Comparison of ENCODE assay signal across 8 mouse cellular contexts in genomic region chr4:95684522-95685080, GRCm38 (mm10).
DNase-seq lines count a peak whose midpoint lies in the region; ATAC-seq and TF ChIP-seq lines count a peak whose summit lies in the region.

No protein-coding gene starts in this region.

- H3K4me3 ChIP-seq in E14TG2a.4 (replicated peaks; ENCODE audit: low read length), result peak overlapping the region; percentile 23; the same call in 1 of the 2 replicates
- no peak overlapping the region for H3K4me3 ChIP-seq in hindbrain, embryonic 14.5 days (replicated peaks; ENCODE audit: low read length)
- no peak overlapping the region for H3K4me3 ChIP-seq in lung, postnatal 0 days (ENCODE audit: low read depth, low read length)

- no peaks in the 10 kb centered on the region for H3K36me3 ChIP-seq in E14TG2a.4 (ENCODE audit: insufficient read depth, low read length)
- no peaks in the 10 kb centered on the region for H3K36me3 ChIP-seq in hindbrain, embryonic 14.5 days (replicated peaks; ENCODE audit: control insufficient read depth, insufficient read depth)
- H3K36me3 ChIP-seq in lung, postnatal 0 days (ENCODE audit: insufficient read depth, low read length), result no peaks in the 10 kb centered on the region

- ATAC-seq in hindbrain, embryonic 14.5 days (ENCODE audit: low FRiP score), result peak; percentile 89
- no peak for ATAC-seq in CD4-positive, CD25-positive, alpha-beta regulatory T cell, adult 4 months
- no peak for ATAC-seq in lung, postnatal 0 days

- TF ChIP-seq EP300 in lung, postnatal 0 days (IDR thresholded peaks at IDR 0.05), result no peak

- H3K27ac ChIP-seq in hindbrain, embryonic 14.5 days, result peak overlapping the region; percentile 51
- H3K27ac ChIP-seq in lung, postnatal 0 days (ENCODE audit: low read length), result no peak overlapping the region

- WGBS in hindbrain, embryonic 14.5 days, result 7% methylated on average over 4 of the region's 4 CpGs
- 53% methylated on average over 4 of the region's 4 CpGs for WGBS in lung, postnatal 0 days

- DNase-seq in brain, adult 2 months (ENCODE audit: low read depth, low spot score), result peak; percentile 50
- DNase-seq in hindbrain, embryonic 14.5 days (ENCODE audit: low spot score), result peak; percentile 55
- DNase-seq in mesoderm, embryonic 11.5 days (ENCODE audit: low read depth, low spot score), result peak; percentile 84
- DNase-seq in thymus, postnatal 14 days, result no peak
- no peak for DNase-seq in spleen, postnatal 36 days (ENCODE audit: low spot score in 2 of 2)
- DNase-seq in lung, postnatal 0 days (ENCODE audit: low spot score), result no peak

- no peak overlapping the region for H3K4me2 ChIP-seq in hindbrain, embryonic 14.5 days (replicated peaks)
- H3K4me2 ChIP-seq in lung, postnatal 0 days (replicated peaks; ENCODE audit: low read depth, low read length), result no peak overlapping the region

- no peaks in the 10 kb centered on the region for H3K9me3 ChIP-seq in E14TG2a.4 (ENCODE audit: low read length)
- no peaks in the 10 kb centered on the region for H3K9me3 ChIP-seq in hindbrain, embryonic 14.5 days (ENCODE audit: control insufficient read depth, low read length)
- H3K9me3 ChIP-seq in lung, postnatal 0 days (ENCODE audit: low read length), result no peaks in the 10 kb centered on the region

- H3K9ac ChIP-seq in hindbrain, embryonic 14.5 days, result peak overlapping the region; percentile 34; the same call in 1 of the 2 replicates
- no peak overlapping the region for H3K9ac ChIP-seq in lung, postnatal 0 days (replicated peaks; ENCODE audit: low read depth)

- no peak for TF ChIP-seq CTCF in E14TG2a.4 (conservative IDR thresholded peaks at IDR 0.05; ENCODE audit: low read length)
- no peak for TF ChIP-seq CTCF in lung, postnatal 0 days (IDR thresholded peaks at IDR 0.05)

- peaks cover 48% of the 10 kb centered on the region for H3K4me1 ChIP-seq in E14TG2a.4 (replicated peaks; ENCODE audit: low read depth, low read length)
- H3K4me1 ChIP-seq in hindbrain, embryonic 14.5 days (replicated peaks; ENCODE audit: control insufficient read depth, insufficient read depth, low read length), result peaks cover 15% of the 10 kb centered on the region
- H3K4me1 ChIP-seq in lung, postnatal 0 days (ENCODE audit: insufficient read depth, low read depth, low read length), result no peaks in the 10 kb centered on the region

- no peaks in the 10 kb centered on the region for H3K27me3 ChIP-seq in E14TG2a.4 (ENCODE audit: insufficient read depth, low read length)
- H3K27me3 ChIP-seq in hindbrain, embryonic 14.5 days (ENCODE audit: control insufficient read depth, insufficient read depth, low read length), result no peaks in the 10 kb centered on the region
- H3K27me3 ChIP-seq in lung, postnatal 0 days (replicated peaks; ENCODE audit: insufficient read depth, low read length), result no peaks in the 10 kb centered on the region

Comparison
In these comparisons a context has a peak if more than half of its experiments do, and no peak if none do; other contexts are left out.
1. DNase-seq: peak in brain, adult 2 months (single experiment), hindbrain, embryonic 14.5 days (single experiment) and mesoderm, embryonic 11.5 days (single experiment); none in thymus, postnatal 14 days (single experiment), spleen, postnatal 36 days (0 of 2) and lung, postnatal 0 days (single experiment).